Mouse (Mus musculus) embryonic facial prominence, embryonic 14.5 days (tissue): Measurements from ENCODE around the gene B4galt2. TPM values are rescaled to one million over a fixed set of nuclear protein-coding genes. Genes with fewer than 3 reads are reported as not detected.
A peak's percentile ranks its signal among the peaks of the same experiment; 100 is the strongest.

Experiments
- ATAC-seq: fragments of 200-750 bp; cut with Nextera tagmentation; 2 replicates; pipeline ENCODE4 v1.8.0; 2017; ENCODE audit warnings: low read depth, moderate number of reproducible peaks, moderate TSS enrichment
- DNase-seq: peaks from one replicate; pipeline ENCODE4 v3.0.0-alpha.2; 2015; ENCODE audit warnings: low spot score
- H3K27ac ChIP-seq: fragments of 300-500 bp; sonication (generic); replicated peaks from 2 replicates; pipeline ENCODE4 v1.5.1; 2014; ENCODE audit warnings: low read depth, mild to moderate bottlenecking, low read length, moderate library complexity
- H3K27me3 ChIP-seq: fragments of 300-500 bp; sonication (generic); replicated peaks from 2 replicates; pipeline ENCODE4 v1.6.1; 2014; ENCODE audit warnings: low read length; ENCODE audit not compliant: control insufficient read depth, insufficient read depth
- H3K36me3 ChIP-seq: fragments of 300-500 bp; sonication (generic); 2 replicates; pipeline ENCODE4 v1.6.1; 2014; ENCODE audit warnings: low read length, mixed read lengths; ENCODE audit not compliant: control insufficient read depth, insufficient read depth
- H3K4me1 ChIP-seq: fragments of 300-500 bp; sonication (generic); 2 replicates; pipeline ENCODE4 v1.6.1; 2014; ENCODE audit warnings: antibody characterized with exemption, low read length; ENCODE audit not compliant: control insufficient read depth, insufficient read depth
- H3K4me2 ChIP-seq: fragments of 300-500 bp; sonication (generic); 2 replicates; pipeline ENCODE4 v1.6.1; 2014; ENCODE audit warnings: low read depth, mild to moderate bottlenecking, low read length, moderate library complexity, mixed read lengths
- H3K4me3 ChIP-seq: fragments of 300-500 bp; sonication (generic); 2 replicates; pipeline ENCODE4 v1.5.1; 2014; ENCODE audit warnings: low read depth, mild to moderate bottlenecking, low read length
- H3K9ac ChIP-seq: fragments of 300-500 bp; sonication (generic); 2 replicates; pipeline ENCODE4 v1.6.1; 2014; ENCODE audit warnings: low read depth, mild to moderate bottlenecking, low read length, moderate library complexity, mixed read lengths
- H3K9me3 ChIP-seq: fragments of 300-500 bp; sonication (generic); 2 replicates; pipeline ENCODE4 v1.6.1; 2016; ENCODE audit warnings: low read length; ENCODE audit not compliant: control insufficient read depth
- WGBS: fragments of 180-500 bp; shearing (Covaris S2); extraction: QIAGEN DNeasy Blood & Tissue Kit; methylation state at CpG from one replicate; pipeline ENCODE4 v1.1.7; 2014; 5-methylcytosine and 5-hydroxymethylcytosine counted together
- polyA plus RNA-seq: library from polyadenylated mRNA; unstranded; fragments of >200 nt; fragmentation: Nextera tagmentation; extraction: Ambion mirVana; gene quantifications from 2 replicates; pipeline ENCODE4 v1.2.1, GENCODE M21; 2014

The B4galt2 gene
- polyA plus RNA-seq, 1 experiment from 2014 or later: 34.3 TPM

GRCm38 (mm10) chr4:117914031-117914430 is 30.7 kb upstream of the B4galt2 start:
- H3K4me1 ChIP-seq: peaks cover 26% of the 10 kb centered on the region
- H3K4me2 ChIP-seq: peak overlapping the region; percentile 87
- no peaks in the 10 kb centered on the region for H3K27me3 ChIP-seq
- peak overlapping the region; percentile 82 for H3K9ac ChIP-seq
- H3K9me3 ChIP-seq: no peaks in the 10 kb centered on the region
- WGBS: 5% methylated on average over 3 of the region's 8 CpGs
- no peak overlapping the region for H3K27ac ChIP-seq
- DNase-seq: no peak
- H3K36me3 ChIP-seq: peaks cover 29% of the 10 kb centered on the region
- ATAC-seq: no peak
- peak overlapping the region; percentile 71 for H3K4me3 ChIP-seq

GRCm38 (mm10) chr4:117913421-117913820 is 30.1 kb upstream of the B4galt2 start:
- peak overlapping the region; percentile 87 for H3K4me2 ChIP-seq
- H3K36me3 ChIP-seq: peaks cover 29% of the 10 kb centered on the region
- peaks cover 26% of the 10 kb centered on the region for H3K4me1 ChIP-seq
- ATAC-seq: no peak
- H3K27me3 ChIP-seq: no peaks in the 10 kb centered on the region
- H3K4me3 ChIP-seq: peak overlapping the region; percentile 71
- no peaks in the 10 kb centered on the region for H3K9me3 ChIP-seq
- no peak overlapping the region for H3K27ac ChIP-seq
- H3K9ac ChIP-seq: peak overlapping the region; percentile 82
- DNase-seq: peak; percentile 32
- WGBS: 49% methylated on average over 3 of the region's 3 CpGs

GRCm38 (mm10) chr4:117912685-117913273 is 29.5 kb upstream of the B4galt2 start:
- Histone ChIP-seq H3K36me3 (peaks cover 32% of the 10 kb centered on the region), H3K4me2 (peak overlapping the region; percentile 87), H3K27ac (no peak overlapping the region), H3K9me3 (no peaks in the 10 kb centered on the region), H3K27me3 (no peaks in the 10 kb centered on the region), H3K4me1 (peaks cover 26% of the 10 kb centered on the region), H3K4me3 (no peak overlapping the region), H3K9ac (peak overlapping the region; percentile 34)
- DNase-seq (peak; percentile 14), ATAC-seq (no peak)
- 39% methylated on average over 7 of the region's 7 CpGs for WGBS

- Histone ChIP-seq H3K4me1 (peaks cover 26% of the 10 kb centered on the region), H3K4me2 (0 out of 2 replicates have a peak overlapping the region, but pooled peaks have one; percentile 87), H3K27me3 (no peaks in the 10 kb centered on the region), H3K36me3 (peaks cover 36% of the 10 kb centered on the region), H3K4me3 (no peak overlapping the region), H3K9me3 (no peaks in the 10 kb centered on the region), H3K9ac (no peak overlapping the region), H3K27ac (no peak overlapping the region)
- 93% methylated on average over 10 of the region's 13 CpGs for WGBS
- no peak for ATAC-seq
- DNase-seq: no peak
Measured at GRCm38 (mm10) chr4:117912131-117912561, 28.9 kb upstream of the B4galt2 start.

DNA sequence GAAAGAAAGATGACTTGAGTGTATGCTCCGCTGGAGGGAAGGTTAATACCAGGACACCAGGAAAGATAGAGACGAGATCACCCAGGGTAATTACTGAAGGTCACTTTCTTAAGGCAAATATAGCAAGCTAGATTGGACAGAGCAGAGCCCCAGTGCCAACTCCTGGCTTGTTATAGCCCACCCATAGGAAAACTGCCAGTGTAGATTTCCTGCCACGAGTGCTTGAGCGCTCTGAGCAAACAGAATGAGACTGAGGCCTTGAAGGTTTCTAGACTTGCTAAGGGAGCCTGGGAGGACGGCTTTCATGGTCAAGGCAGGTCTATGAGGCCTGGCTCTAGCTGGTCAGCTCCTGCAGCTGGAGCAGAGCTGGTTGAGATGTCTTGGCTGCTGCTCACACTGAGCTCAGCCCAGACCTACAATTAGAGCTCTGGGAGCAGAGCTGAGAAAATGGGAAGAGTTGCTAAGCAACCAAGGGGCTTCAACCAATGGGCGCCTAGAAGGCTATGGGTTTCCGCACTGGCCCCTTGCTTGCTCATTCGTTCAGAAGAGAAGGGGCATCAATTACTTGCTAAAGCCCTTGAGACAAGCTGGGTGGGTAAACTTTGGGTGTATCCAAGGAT is 25.7 kb upstream of the B4galt2 start:
- Histone ChIP-seq H3K27me3 (no peaks in the 10 kb centered on the region), H3K9ac (no peak overlapping the region), H3K4me3 (no peak overlapping the region), H3K4me1 (peaks cover 15% of the 10 kb centered on the region), H3K9me3 (no peaks in the 10 kb centered on the region), H3K36me3 (peaks cover 54% of the 10 kb centered on the region), H3K4me2 (no peak overlapping the region), H3K27ac (no peak overlapping the region)
- ATAC-seq: peak; percentile 50; the same call in 1 of the 2 replicates
- 73% methylated on average over 8 of the region's 8 CpGs for WGBS
- DNase-seq: peak; percentile 36

DNA sequence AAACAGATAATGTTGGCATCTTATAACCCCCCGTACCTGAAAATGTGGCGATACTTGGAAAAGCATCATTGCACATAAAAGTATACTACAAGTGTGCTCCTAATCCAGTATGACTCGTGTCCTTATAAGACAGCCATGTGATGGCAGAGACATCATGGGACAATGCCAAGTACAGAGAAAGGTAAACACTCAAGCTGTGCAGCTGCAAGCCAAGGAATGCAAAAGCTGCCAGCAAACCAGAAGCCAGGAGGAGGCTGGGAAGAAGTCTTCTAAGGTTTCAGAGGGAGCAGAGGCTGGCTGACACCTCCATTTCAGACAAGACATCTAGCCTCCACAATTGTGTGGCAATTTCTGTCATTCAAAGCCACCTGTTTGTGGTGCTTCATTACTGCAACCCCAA is 22.9 kb upstream of the B4galt2 start:
- Histone ChIP-seq H3K4me3 (no peak overlapping the region), H3K4me2 (no peak overlapping the region), H3K9me3 (no peaks in the 10 kb centered on the region), H3K36me3 (peaks cover 68% of the 10 kb centered on the region), H3K27me3 (no peaks in the 10 kb centered on the region), H3K9ac (no peak overlapping the region), H3K4me1 (no peaks in the 10 kb centered on the region; the same call in none of the 2 replicates), H3K27ac (no peak overlapping the region)
- 85% methylated on average over 3 of the region's 3 CpGs for WGBS
- ATAC-seq (peak; percentile 31; the same call in 1 of the 2 replicates), DNase-seq (peak; percentile 33)

- ATAC-seq: no peak
- H3K36me3 ChIP-seq: peaks cover 69% of the 10 kb centered on the region
- no peaks in the 10 kb centered on the region for H3K9me3 ChIP-seq
- H3K9ac ChIP-seq: no peak overlapping the region
- no peak overlapping the region for H3K4me2 ChIP-seq
- no peak for DNase-seq
- H3K4me1 ChIP-seq: no peaks in the 10 kb centered on the region; the same call in none of the 2 replicates
- WGBS: 90% methylated on average over 8 of the region's 8 CpGs
- H3K4me3 ChIP-seq: no peak overlapping the region
- no peak overlapping the region for H3K27ac ChIP-seq
- H3K27me3 ChIP-seq: no peaks in the 10 kb centered on the region
Measured at GRCm38 (mm10) chr4:117904761-117905160, 21.5 kb upstream of the B4galt2 start.

DNA sequence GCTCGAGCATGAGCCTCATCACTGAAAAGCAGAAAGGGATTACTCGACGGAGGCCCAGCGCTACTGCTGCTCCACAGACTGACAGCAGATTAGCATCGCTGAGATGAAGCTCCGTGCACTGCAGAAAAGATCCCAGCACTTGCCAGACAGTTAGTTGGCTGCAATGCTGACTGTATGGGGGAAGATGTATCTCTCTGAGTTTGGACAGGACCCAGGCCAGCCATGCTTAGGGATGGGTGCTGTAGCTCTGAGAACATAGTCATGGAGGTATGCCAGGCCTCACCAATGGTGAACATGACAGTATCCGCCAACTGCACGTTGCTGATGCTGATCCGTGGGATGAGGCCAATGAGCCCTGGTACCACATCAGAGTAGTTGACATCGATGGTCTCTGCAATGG is 20.8 kb upstream of the B4galt2 start:
- H3K36me3 ChIP-seq: peaks cover 73% of the 10 kb centered on the region
- no peaks in the 10 kb centered on the region for H3K9me3 ChIP-seq
- H3K27me3 ChIP-seq: no peaks in the 10 kb centered on the region
- no peak overlapping the region for H3K27ac ChIP-seq
- WGBS: 89% methylated on average over 10 of the region's 10 CpGs
- H3K9ac ChIP-seq: no peak overlapping the region
- H3K4me3 ChIP-seq: no peak overlapping the region
- no peak overlapping the region for H3K4me2 ChIP-seq
- DNase-seq: no peak
- ATAC-seq: no peak
- no peaks in the 10 kb centered on the region; the same call in 1 of the 2 replicates for H3K4me1 ChIP-seq

DNA sequence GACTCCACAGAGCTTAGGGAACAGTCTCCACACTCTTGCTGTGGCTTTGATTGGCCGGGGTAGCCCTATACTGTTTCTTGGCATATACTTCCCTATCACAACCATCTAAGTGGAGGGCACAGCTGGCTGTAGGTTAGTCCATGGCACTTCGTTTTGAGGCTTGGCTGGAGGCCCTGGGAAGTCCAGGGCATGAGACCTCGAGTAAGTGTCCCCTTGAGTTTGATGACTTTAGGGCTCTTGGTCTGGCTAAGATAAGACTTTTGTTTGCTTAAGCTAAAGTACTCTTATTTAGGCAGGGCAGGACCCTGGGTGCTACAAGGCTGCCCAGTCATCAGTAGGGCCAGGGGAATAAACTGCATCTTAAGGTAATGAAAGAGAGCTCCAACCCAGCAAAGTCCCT is 14.8 kb upstream of the B4galt2 start:
- no peak overlapping the region for H3K4me3 ChIP-seq
- DNase-seq (no peak), ATAC-seq (no peak)
- H3K9me3 ChIP-seq: no peaks in the 10 kb centered on the region
- H3K9ac ChIP-seq: no peak overlapping the region
- no peaks in the 10 kb centered on the region for H3K4me1 ChIP-seq
- H3K36me3 ChIP-seq: peaks cover 86% of the 10 kb centered on the region
- H3K27ac ChIP-seq: no peak overlapping the region
- WGBS: 85% methylated on average over 3 of the region's 3 CpGs
- no peaks in the 10 kb centered on the region for H3K27me3 ChIP-seq
- no peak overlapping the region for H3K4me2 ChIP-seq
